Mouse (Mus musculus) lung, postnatal 0 days (tissue): ENCODE measurements around the gene BC030867. TPM values are rescaled to one million over a fixed set of nuclear protein-coding genes. Genes with fewer than 3 reads are reported as not detected.

Experiments used
- ATAC-seq: fragments of 200-750 bp; cut with Nextera tagmentation; 2 replicates; pipeline ENCODE4 v1.8.0; 2017; ENCODE audit warnings: moderate library complexity
- DNase-seq: peaks from one replicate; pipeline ENCODE4 v3.0.0-alpha.2; 2016; ENCODE audit warnings: low spot score
- H3K27ac ChIP-seq: fragments of 300-500 bp; sonication (generic); 2 replicates; pipeline ENCODE4 v1.5.1; 2014; ENCODE audit warnings: antibody characterized with exemption, mild to moderate bottlenecking, low read length, mixed read lengths
- H3K27me3 ChIP-seq: fragments of 300-500 bp; sonication (generic); replicated peaks from 2 replicates; pipeline ENCODE4 v1.6.1; 2014; ENCODE audit warnings: low read length, mixed read lengths; ENCODE audit not compliant: insufficient read depth
- H3K36me3 ChIP-seq: fragments of 300-500 bp; sonication (generic); 2 replicates; pipeline ENCODE4 v1.6.1; 2014; ENCODE audit warnings: low read length, mixed read lengths; ENCODE audit not compliant: insufficient read depth
- H3K4me1 ChIP-seq: fragments of 300-500 bp; sonication (generic); 2 replicates; pipeline ENCODE4 v1.6.1; 2014; ENCODE audit warnings: antibody characterized with exemption, low read depth, low read length, mixed read lengths; ENCODE audit not compliant: insufficient read depth
- H3K4me2 ChIP-seq: fragments of 300-500 bp; sonication (generic); replicated peaks from 2 replicates; pipeline ENCODE4 v1.6.1; 2014; ENCODE audit warnings: low read depth, mild to moderate bottlenecking, low read length, moderate library complexity, mixed read lengths
- H3K4me3 ChIP-seq: fragments of 300-500 bp; sonication (generic); 2 replicates; pipeline ENCODE4 v1.5.1; 2014; ENCODE audit warnings: low read depth, low read length
- H3K9ac ChIP-seq: fragments of 300-500 bp; sonication (generic); replicated peaks from 2 replicates; pipeline ENCODE4 v1.6.1; 2014; ENCODE audit warnings: low read depth, mild to moderate bottlenecking
- H3K9me3 ChIP-seq: fragments of 300-500 bp; sonication (generic); 2 replicates; pipeline ENCODE4 v1.6.1; 2016; ENCODE audit warnings: low read length, mixed read lengths
- CTCF ChIP-seq: IDR thresholded peaks from 2 replicates; pipeline ENCODE4 v1.5.1; 2016; ENCODE audit warnings: antibody characterized with exemption, mild to moderate bottlenecking
- EP300 ChIP-seq: IDR thresholded peaks from 2 replicates; pipeline ENCODE4 v1.6.1; 2016; ENCODE audit warnings: antibody characterized with exemption, mild to moderate bottlenecking, control low read depth
- WGBS: fragments of 180-500 bp; shearing (Covaris S2); extraction: QIAGEN DNeasy Blood & Tissue Kit; methylation state at CpG from one replicate; pipeline ENCODE4 v1.1.7; 2014; 5-methylcytosine and 5-hydroxymethylcytosine counted together
- polyA plus RNA-seq: library from polyadenylated mRNA; unstranded; fragments of >200 nt; fragmentation: Nextera tagmentation; extraction: Ambion mirVana; gene quantifications from 2 replicates; pipeline ENCODE4 v1.2.1, GENCODE M21; 2015

BC030867 gene
- polyA plus RNA-seq, 1 experiment from 2014 or later: 0.88 TPM

- Histone ChIP-seq H3K4me3 (peak overlapping the region; percentile 44; the same call in 1 of the 2 replicates), H3K9me3 (no peaks in the 10 kb centered on the region), H3K9ac (0 out of 2 replicates have a peak overlapping the region, but pooled peaks have one; percentile 3), H3K4me1 (peaks cover 69% of the 10 kb centered on the region), H3K27ac (peak overlapping the region; percentile 88), H3K27me3 (no peaks in the 10 kb centered on the region), H3K4me2 (peak overlapping the region; percentile 74), H3K36me3 (no peaks in the 10 kb centered on the region)
- peak; percentile 91 for TF ChIP-seq EP300
- TF ChIP-seq CTCF: peak; percentile 9; the same call in 1 of the 2 replicates
- WGBS: 9% methylated on average over 11 of the region's 12 CpGs
- peak; percentile 88 for ATAC-seq
- DNase-seq: peak; percentile 96
Observed at GRCm38 (mm10) chr11:102216056-102216885, 32.4 kb upstream of the BC030867 start.

GRCm38 (mm10) chr11:102216886-102217240 is 31.8 kb upstream of the BC030867 start:
- Histone ChIP-seq H3K4me2 (peak overlapping the region; percentile 74), H3K36me3 (peaks cover 3% of the 10 kb centered on the region; the same call in 1 of the 2 replicates), H3K4me3 (peak overlapping the region; percentile 44), H3K4me1 (peaks cover 63% of the 10 kb centered on the region), H3K27ac (peak overlapping the region; percentile 88), H3K9me3 (no peaks in the 10 kb centered on the region), H3K9ac (0 out of 2 replicates have a peak overlapping the region, but pooled peaks have one; percentile 3), H3K27me3 (no peaks in the 10 kb centered on the region)
- peak; percentile 37 for ATAC-seq
- WGBS: 20% methylated on average over 5 of the region's 5 CpGs
- TF ChIP-seq EP300 (no peak), CTCF (no peak)
- no peak for DNase-seq

- H3K27ac ChIP-seq: peak overlapping the region; percentile 88
- H3K4me1 ChIP-seq: peaks cover 59% of the 10 kb centered on the region
- WGBS: 42% methylated on average over 6 of the region's 6 CpGs
- DNase-seq: peak; percentile 33
- no peaks in the 10 kb centered on the region for H3K27me3 ChIP-seq
- H3K36me3 ChIP-seq: peaks cover 6% of the 10 kb centered on the region; the same call in 1 of the 2 replicates
- H3K4me3 ChIP-seq: peak overlapping the region; percentile 44
- no peaks in the 10 kb centered on the region for H3K9me3 ChIP-seq
- peak overlapping the region; percentile 74 for H3K4me2 ChIP-seq
- H3K9ac ChIP-seq: peak overlapping the region; percentile 30; the same call in 1 of the 2 replicates
- TF ChIP-seq CTCF (no peak), EP300 (no peak)
- no peak for ATAC-seq
Observed at GRCm38 (mm10) chr11:102217396-102217795, 31.3 kb upstream of the BC030867 start.

DNA sequence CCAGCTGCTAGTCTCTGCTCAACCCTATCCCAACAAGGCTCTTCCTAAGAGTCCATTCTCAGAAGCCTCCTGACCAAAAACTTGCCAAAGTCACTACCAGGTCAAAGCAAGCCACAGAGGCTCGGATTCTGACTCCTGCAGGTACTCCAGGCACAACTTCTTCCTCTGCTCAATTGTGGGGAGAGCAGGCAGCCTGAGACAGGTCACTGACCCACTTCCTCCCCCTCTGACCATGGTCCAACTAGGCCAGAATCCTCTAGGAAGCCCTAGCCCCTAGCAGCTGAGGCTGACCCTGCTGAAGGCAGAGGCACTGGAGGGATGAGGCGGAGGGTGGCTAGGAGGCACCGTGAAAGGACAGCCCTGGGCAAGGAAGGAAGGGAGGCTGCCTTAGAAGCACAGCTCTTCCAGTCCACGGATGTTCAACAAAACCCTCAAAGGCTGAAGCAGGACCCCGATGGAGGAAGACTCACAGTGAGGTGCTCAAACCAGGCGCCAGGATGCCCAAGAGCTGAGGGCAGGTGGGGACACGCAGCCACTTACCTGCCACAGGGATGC is 30.7 kb upstream of the BC030867 start:
- peak; percentile 39 for DNase-seq

GRCm38 (mm10) chr11:102218783-102219182 is 29.9 kb upstream of the BC030867 start:
- WGBS: 0% methylated on average over 8 of the region's 10 CpGs
- Histone ChIP-seq H3K27me3 (no peaks in the 10 kb centered on the region), H3K4me1 (peaks cover 66% of the 10 kb centered on the region), H3K4me3 (peak overlapping the region; percentile 44), H3K27ac (peak overlapping the region; percentile 88), H3K4me2 (peak overlapping the region; percentile 74), H3K36me3 (peaks cover 6% of the 10 kb centered on the region; the same call in 1 of the 2 replicates), H3K9ac (peak overlapping the region; percentile 30; the same call in 1 of the 2 replicates), H3K9me3 (no peaks in the 10 kb centered on the region)
- DNase-seq (peak; percentile 98), ATAC-seq (peak; percentile 79)
- TF ChIP-seq EP300 (peak; percentile 48; the same call in 1 of the 2 replicates), CTCF (0 out of 2 replicates have a peak, but pooled peaks have one; percentile 2)

More for the DNA sequence above, 30.7 kb upstream of the BC030867 start:
- Histone ChIP-seq H3K9ac (peak overlapping the region; percentile 30), H3K4me3 (peak overlapping the region; percentile 44), H3K4me2 (peak overlapping the region; percentile 74), H3K27ac (peak overlapping the region; percentile 88), H3K9me3 (no peaks in the 10 kb centered on the region), H3K27me3 (no peaks in the 10 kb centered on the region), H3K36me3 (peaks cover 6% of the 10 kb centered on the region; the same call in 1 of the 2 replicates), H3K4me1 (peaks cover 60% of the 10 kb centered on the region)
- no peak for ATAC-seq
- 27% methylated on average over 7 of the region's 7 CpGs for WGBS
- TF ChIP-seq CTCF (no peak), EP300 (no peak)
